Mouse (Mus musculus) layer of hippocampus, adult 9-10 months (tissue): Measurements from ENCODE around the gene 9930022D16Rik.

Experiments
- DNase-seq: peaks from one replicate; pipeline ENCODE4 v3.0.0; 2022; ENCODE audit warnings: low spot score

Gene 9930022D16Rik

GRCm38 (mm10) chr11:109456261-109456660 lies 42.5 kb downstream of the 9930022D16Rik start:
- no peak for DNase-seq

DNA sequence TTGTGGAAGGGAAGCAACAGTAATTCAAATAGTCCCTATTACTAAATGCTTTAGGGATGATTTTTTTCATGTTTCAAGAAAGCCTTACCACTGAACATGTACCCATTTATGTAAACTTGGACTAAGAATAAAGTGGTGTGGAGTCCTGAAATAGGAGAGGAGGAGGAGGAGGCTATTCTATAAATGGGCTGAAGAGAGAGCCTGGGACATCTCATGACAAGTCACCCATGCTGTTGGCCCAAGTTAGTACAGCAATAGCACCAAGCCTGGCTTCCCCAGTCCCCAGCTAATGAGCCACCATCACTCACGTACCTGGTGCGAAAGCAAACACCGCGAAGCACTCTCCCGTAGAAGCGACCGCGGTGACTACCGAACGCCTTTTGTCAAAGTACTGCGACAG lies 44.4 kb downstream of the 9930022D16Rik start:
- DNase-seq: no peak

DNA sequence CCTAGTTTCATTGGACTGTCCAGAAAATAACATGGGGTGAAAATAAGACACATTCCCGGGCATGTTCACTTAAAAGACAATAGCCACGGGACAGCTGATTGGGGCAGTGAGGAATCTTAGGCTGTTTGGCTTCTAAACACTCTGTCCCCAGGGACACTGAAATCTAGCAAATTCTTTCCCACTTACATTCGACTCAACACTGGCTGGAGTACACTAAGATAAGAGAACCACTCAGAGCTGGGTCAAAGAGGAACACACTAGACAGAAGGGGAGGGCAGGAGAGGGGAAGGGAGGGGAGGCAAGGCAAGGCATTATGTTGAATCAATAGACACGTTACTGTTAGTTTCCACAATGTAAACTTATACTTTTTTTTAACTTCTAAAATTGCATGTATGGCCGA lies 46.9 kb downstream of the 9930022D16Rik start:
- DNase-seq: no peak

DNA sequence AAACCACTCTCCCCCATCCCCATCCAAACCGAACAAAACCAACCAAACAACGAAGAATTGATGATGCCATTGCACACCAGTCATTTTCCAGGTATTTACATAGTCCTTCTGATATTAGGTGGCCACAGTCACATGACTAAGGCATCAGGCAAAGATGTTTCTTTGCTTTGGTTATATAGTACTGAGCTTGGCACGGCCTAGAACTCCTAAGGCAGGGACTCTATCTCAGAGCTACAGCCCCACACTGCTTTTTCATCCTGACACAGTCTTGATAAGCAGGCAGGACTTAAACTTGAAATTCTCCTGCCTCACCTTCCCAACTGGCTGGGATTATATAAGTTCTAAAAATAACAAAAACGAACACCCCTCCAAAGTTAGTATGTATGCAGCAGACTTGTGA lies 51.4 kb downstream of the 9930022D16Rik start:
- no peak for DNase-seq

GRCm38 (mm10) chr11:109466987-109467386 lies 53.3 kb downstream of the 9930022D16Rik start:
- no peak for DNase-seq

GRCm38 (mm10) chr11:109468133-109468532 lies 54.4 kb downstream of the 9930022D16Rik start:
- no peak for DNase-seq
